Mouse (Mus musculus) liver, embryonic 16.5 days (tissue): ENCODE measurements around the gene Fam111a. TPM values are rescaled to one million over a fixed set of nuclear protein-coding genes. Genes with fewer than 3 reads are reported as not detected.

Source experiments
- ATAC-seq: fragments of 200-750 bp; cut with Nextera tagmentation; 2 replicates; pipeline ENCODE4 v1.8.0; 2017; ENCODE audit warnings: low read depth, mild to moderate bottlenecking, moderate number of reproducible peaks, moderate library complexity
- H3K27ac ChIP-seq: fragments of 300-500 bp; sonication (generic); 2 replicates; pipeline ENCODE4 v1.5.1; 2014; ENCODE audit warnings: mild to moderate bottlenecking, low read length
- H3K27me3 ChIP-seq: fragments of 300-500 bp; sonication (generic); 2 replicates; pipeline ENCODE4 v1.6.1; 2014; ENCODE audit warnings: low read depth, low read length, mixed read lengths; ENCODE audit not compliant: control insufficient read depth, insufficient read depth
- H3K36me3 ChIP-seq: fragments of 300-500 bp; sonication (generic); 2 replicates; pipeline ENCODE4 v1.6.1; 2014; ENCODE audit warnings: mild to moderate bottlenecking; ENCODE audit not compliant: control insufficient read depth, insufficient read depth
- H3K4me1 ChIP-seq: fragments of 300-500 bp; sonication (generic); 2 replicates; pipeline ENCODE4 v1.6.1; 2014; ENCODE audit warnings: low read depth, low read length, mixed read lengths; ENCODE audit not compliant: control insufficient read depth
- H3K4me2 ChIP-seq: fragments of 300-500 bp; sonication (generic); 2 replicates; pipeline ENCODE4 v1.6.1; 2014; ENCODE audit warnings: low read depth, low read length, mixed read lengths
- H3K4me3 ChIP-seq: fragments of 300-500 bp; sonication (generic); 2 replicates; pipeline ENCODE4 v1.5.1; 2014; ENCODE audit warnings: low read depth, mild to moderate bottlenecking, low read length
- H3K9ac ChIP-seq: fragments of 300-500 bp; sonication (generic); 2 replicates; pipeline ENCODE4 v1.6.1; 2014; ENCODE audit warnings: low read depth, low read length
- H3K9me3 ChIP-seq: fragments of 300-500 bp; sonication (generic); replicated peaks from 2 replicates; pipeline ENCODE4 v1.6.1; 2016; ENCODE audit warnings: low read length; ENCODE audit not compliant: control insufficient read depth
- WGBS: fragments of 180-500 bp; shearing (Covaris S2); extraction: QIAGEN DNeasy Blood & Tissue Kit; methylation state at CpG from one replicate; pipeline ENCODE4 v1.1.7; 2014; ENCODE audit not compliant: insufficient replicate concordance; 5-methylcytosine and 5-hydroxymethylcytosine counted together
- polyA plus RNA-seq: library from polyadenylated mRNA; unstranded; fragments of >200 nt; fragmentation: Nextera tagmentation; extraction: Ambion mirVana; gene quantifications from 2 replicates; pipeline ENCODE4 v1.2.1, GENCODE M21; 2015

Fam111a gene
- polyA plus RNA-seq, 1 experiment from 2014 or later: 21.7 TPM

DNA sequence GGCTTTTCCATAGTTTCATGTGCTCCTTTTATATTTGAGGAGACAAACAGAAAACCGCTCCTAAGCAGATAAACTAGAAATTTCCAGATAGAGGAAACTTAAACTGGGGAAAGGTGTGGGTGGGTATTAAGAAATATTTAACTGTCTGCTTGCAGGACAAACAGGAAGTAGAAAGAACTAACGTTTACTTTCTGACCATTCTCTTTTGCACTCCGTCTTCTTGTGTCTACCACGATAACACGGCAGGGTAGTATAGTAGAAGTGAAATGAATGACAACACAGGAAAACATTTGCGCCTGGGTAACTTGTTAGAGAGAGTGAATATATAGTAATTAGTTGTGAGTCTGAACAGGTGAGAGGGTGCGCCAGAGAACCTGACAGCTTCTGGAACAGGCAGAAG lies 42.8 kb upstream of the Fam111a start:
- Histone ChIP-seq H3K27me3 (peaks cover 19% of the 10 kb centered on the region), H3K4me2 (no peak overlapping the region), H3K27ac (no peak overlapping the region), H3K9me3 (no peaks in the 10 kb centered on the region), H3K4me1 (no peaks in the 10 kb centered on the region), H3K9ac (no peak overlapping the region), H3K4me3 (no peak overlapping the region), H3K36me3 (no peaks in the 10 kb centered on the region)
- WGBS: 50% methylated on average over 7 of the region's 7 CpGs
- no peak for ATAC-seq

DNA sequence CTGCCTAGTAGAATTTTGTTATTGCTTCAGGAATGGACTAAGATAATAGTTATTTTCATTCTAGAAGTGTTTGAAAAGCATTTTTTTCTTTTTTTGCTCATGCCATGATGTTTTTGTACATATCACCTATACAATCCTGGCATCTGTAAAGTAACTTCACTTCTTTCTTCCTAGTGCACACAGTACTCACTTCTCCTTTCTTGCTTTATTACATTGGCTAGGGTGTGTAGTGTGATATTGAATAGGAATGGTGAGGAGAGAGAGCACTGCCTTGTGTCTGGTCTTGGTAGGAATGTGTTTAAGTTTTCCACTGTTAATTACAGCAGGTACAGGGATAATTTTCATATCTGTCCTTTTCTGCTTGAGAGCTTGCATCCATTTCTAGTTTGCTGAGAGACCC lies 30.9 kb upstream of the Fam111a start:
- no peak overlapping the region for H3K27ac ChIP-seq
- no peak overlapping the region for H3K4me2 ChIP-seq
- no peak overlapping the region for H3K4me3 ChIP-seq
- no peak for ATAC-seq
- no peaks in the 10 kb centered on the region for H3K36me3 ChIP-seq
- no peaks in the 10 kb centered on the region for H3K9me3 ChIP-seq
- no peaks in the 10 kb centered on the region for H3K27me3 ChIP-seq
- H3K4me1 ChIP-seq: no peaks in the 10 kb centered on the region
- no peak overlapping the region for H3K9ac ChIP-seq

DNA sequence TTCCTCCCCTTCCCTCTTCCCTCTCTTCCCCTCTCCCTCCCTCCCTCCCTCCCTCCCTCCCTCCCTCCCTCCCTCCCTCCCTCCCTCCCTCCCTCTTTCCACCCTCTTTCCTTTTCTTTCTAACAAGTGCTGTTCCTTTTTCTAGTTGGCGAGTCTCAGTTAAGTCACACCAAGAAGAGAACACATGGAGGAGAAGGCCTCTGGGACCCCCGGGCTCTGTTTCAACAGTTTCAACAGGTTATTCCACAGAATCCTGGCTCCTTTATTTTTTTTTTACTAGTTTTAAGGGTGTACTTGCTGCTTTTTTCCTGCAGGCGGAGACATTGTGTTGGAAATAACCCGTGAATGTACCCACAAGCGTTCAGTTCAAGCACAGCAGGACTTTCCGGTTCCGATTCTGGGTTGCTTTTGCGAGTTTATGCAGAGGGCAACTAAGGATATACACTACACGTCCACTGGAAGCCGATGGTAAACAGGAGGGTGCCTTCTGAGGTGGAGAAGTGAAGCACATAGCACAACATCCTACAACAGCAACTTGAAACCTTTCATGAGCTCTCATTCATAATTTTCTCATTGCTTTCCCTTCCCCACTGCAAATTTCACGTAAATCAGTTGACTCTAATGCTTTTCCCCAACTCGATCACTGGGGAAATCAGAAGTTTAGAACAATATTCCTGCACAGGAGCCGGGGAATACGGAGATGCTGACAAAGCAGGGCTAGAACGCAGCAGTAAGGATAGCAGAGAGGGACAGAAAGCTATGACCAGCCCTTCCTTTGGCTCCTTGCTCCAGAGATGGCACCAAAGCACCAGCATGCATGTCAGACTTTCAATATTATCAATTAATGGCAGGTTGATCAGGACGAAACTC lies 27.6 kb upstream of the Fam111a start:
- no peaks in the 10 kb centered on the region for H3K36me3 ChIP-seq
- no peak; the same call in 1 of the 2 replicates for ATAC-seq
- peak overlapping the region; percentile 0; the same call in 1 of the 2 replicates for H3K9ac ChIP-seq

DNA sequence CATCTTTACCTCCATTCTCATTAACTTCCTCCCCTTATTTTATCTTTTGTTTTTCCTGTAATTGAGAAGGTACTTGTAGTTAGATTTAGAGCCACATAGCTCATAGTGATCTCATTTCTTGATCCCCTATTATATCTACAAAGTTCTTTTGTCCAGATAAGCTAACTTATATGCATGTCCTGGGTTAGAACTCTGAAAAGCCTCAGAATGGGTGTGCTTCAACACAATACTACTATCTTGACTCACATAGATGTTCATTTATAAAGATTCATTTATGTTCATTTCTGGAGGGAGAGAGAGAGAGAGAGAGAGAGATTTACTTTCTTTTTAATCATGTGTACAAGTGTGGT lies 27.0 kb upstream of the Fam111a start:
- no peaks in the 10 kb centered on the region for H3K4me1 ChIP-seq
- no peak overlapping the region for H3K9ac ChIP-seq
- no peaks in the 10 kb centered on the region for H3K9me3 ChIP-seq
- H3K36me3 ChIP-seq: no peaks in the 10 kb centered on the region
- H3K27ac ChIP-seq: no peak overlapping the region
- no peak overlapping the region for H3K4me3 ChIP-seq
- ATAC-seq: no peak
- peak overlapping the region; percentile 55; the same call in 1 of the 2 replicates for H3K4me2 ChIP-seq
- no peaks in the 10 kb centered on the region for H3K27me3 ChIP-seq

More for the DNA sequence above, 27.6 kb upstream of the Fam111a start:
- Histone ChIP-seq H3K9me3 (no peaks in the 10 kb centered on the region), H3K4me2 (peak overlapping the region; percentile 55), H3K4me1 (no peaks in the 10 kb centered on the region), H3K27me3 (no peaks in the 10 kb centered on the region), H3K27ac (no peak overlapping the region), H3K4me3 (peak overlapping the region; percentile 43)
- 1% methylated on average over 15 of the region's 16 CpGs for WGBS

DNA sequence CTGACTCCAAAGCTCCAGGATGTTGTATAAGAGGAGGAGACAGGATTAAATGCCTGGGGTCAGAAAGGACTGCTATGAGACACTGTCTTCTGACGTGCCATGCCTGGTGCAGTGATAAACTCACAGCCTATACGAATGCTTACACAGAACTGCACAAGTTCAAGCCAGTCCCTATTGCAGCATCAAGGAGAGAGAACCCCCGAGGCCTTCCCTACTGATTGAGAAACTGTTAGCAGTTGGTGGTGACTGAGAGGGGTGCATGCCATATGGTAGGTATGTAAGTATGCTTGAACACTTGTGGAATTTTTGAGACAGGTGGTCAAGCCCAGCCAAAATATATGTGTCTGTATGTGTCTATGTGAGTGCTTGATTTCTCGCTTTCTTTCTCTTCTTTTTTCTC lies 22.2 kb upstream of the Fam111a start:
- WGBS: 33% methylated on average over 4 of the region's 4 CpGs
- H3K4me3 ChIP-seq: no peak overlapping the region
- ATAC-seq: no peak
- no peaks in the 10 kb centered on the region for H3K9me3 ChIP-seq
- H3K4me2 ChIP-seq: no peak overlapping the region
- no peak overlapping the region for H3K9ac ChIP-seq
- no peaks in the 10 kb centered on the region for H3K27me3 ChIP-seq
- H3K4me1 ChIP-seq: no peaks in the 10 kb centered on the region
- H3K27ac ChIP-seq: no peak overlapping the region
- no peaks in the 10 kb centered on the region for H3K36me3 ChIP-seq

DNA sequence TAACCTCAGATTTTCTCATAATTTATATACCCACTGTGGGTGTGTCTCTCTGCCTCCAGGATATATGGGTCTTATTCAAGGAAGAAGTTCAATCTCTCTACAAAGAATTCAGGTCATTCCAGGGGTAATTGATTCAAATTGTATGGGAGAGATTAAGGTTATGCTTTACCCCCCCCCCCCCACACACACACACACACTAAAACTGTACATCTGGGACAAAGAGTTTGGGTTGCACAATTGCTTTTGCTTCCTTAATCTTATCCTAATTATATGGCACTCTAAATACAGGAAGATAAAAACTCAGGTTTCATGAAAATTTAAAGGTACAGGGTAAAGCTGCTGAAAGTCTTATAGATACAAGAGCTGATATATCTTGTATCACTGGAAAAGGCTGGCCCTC lies 8.4 kb upstream of the Fam111a start:
- Histone ChIP-seq H3K4me3 (no peak overlapping the region), H3K4me1 (no peaks in the 10 kb centered on the region), H3K4me2 (no peak overlapping the region), H3K9me3 (no peaks in the 10 kb centered on the region), H3K9ac (no peak overlapping the region), H3K36me3 (no peaks in the 10 kb centered on the region), H3K27me3 (no peaks in the 10 kb centered on the region), H3K27ac (no peak overlapping the region)
- no peak for ATAC-seq

DNA sequence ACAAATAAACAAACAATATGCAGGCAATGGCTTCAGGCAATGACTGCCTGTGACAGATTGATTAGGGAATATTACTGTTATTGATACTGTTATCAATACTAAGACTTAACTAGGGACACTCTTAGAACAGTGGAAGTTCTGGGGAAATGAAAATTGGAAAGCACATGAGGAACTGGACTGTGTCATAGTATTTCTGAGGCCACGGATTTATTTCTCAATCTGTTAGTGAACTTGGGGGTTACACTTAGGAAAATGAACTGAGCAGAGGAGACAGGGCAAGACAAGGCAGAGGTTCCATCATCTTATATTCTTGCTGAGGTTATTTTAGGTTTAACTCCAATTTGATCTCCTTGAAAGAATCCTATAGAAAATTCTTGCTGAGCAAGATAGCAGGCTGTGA lies 5.6 kb upstream of the Fam111a start:
- Histone ChIP-seq H3K36me3 (no peaks in the 10 kb centered on the region), H3K4me3 (no peak overlapping the region), H3K4me2 (no peak overlapping the region), H3K4me1 (no peaks in the 10 kb centered on the region), H3K9ac (no peak overlapping the region), H3K27me3 (no peaks in the 10 kb centered on the region), H3K9me3 (no peaks in the 10 kb centered on the region), H3K27ac (no peak overlapping the region)
- no peak for ATAC-seq
- 49% methylated on average over 1 of the region's 1 CpGs for WGBS

DNA sequence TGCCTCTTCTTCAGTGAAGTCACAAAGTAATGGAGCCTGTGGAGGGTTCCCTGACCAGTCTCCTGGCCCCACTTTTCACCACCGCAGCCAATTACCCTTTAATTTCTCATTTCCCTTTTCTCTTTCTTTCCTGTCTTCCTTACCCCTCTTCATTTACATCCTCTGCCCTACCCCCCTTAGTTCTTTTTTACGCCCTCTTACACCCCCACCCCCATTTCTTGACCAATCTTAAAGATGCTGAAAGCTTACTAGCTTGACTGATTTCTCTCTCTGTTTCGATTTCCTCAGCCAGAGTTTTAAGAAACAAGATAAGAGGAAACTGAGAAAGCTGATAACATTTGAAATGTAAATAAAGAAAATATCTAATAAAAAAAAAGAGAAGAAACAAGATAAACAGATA lies 4.8 kb upstream of the Fam111a start:
- no peak overlapping the region for H3K9ac ChIP-seq
- H3K4me1 ChIP-seq: no peaks in the 10 kb centered on the region
- no peaks in the 10 kb centered on the region for H3K27me3 ChIP-seq
- no peak overlapping the region for H3K4me2 ChIP-seq
- no peaks in the 10 kb centered on the region for H3K9me3 ChIP-seq
- no peak for ATAC-seq
- no peak overlapping the region for H3K4me3 ChIP-seq
- H3K27ac ChIP-seq: no peak overlapping the region
- H3K36me3 ChIP-seq: no peaks in the 10 kb centered on the region
- 36% methylated on average over 3 of the region's 3 CpGs for WGBS

DNA sequence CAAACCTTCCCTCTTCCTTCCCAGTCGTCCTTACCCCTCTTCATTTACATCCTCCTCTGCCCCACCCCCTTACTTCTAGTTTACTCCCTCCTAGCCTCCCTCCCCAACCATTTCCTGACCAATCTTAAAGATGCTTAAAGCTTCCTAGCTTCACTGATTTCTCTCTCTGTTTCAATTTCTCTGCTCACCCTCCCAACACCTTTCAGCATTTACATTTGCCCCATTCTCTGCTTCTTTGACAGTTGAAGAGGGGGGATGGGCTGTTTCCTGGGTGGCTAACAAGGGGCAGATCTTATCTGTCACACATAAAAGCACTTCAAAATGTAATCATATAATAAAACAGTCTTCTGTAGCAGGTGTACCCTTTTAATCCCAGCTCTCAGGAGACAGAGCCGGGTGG lies 3.9 kb upstream of the Fam111a start:
- WGBS: 20% methylated on average over 2 of the region's 2 CpGs
- Histone ChIP-seq H3K4me2 (no peak overlapping the region), H3K4me3 (no peak overlapping the region), H3K27me3 (no peaks in the 10 kb centered on the region), H3K9ac (no peak overlapping the region), H3K27ac (no peak overlapping the region), H3K36me3 (no peaks in the 10 kb centered on the region), H3K4me1 (no peaks in the 10 kb centered on the region), H3K9me3 (no peaks in the 10 kb centered on the region)
- ATAC-seq: no peak
